Mouse (Mus musculus) CH12.LX (cell line): ENCODE measurements around the gene Dact3.

Experiments
- CTCF ChIP-seq, 2 experiments: IDR thresholded peaks in 1 of 2; conservative IDR thresholded peaks in 1 of 2; 2 replicates each; pipeline ENCODE4 v1.5.1; 2011 to 2012; ENCODE audit warnings: low read depth in 2 of 2, low read length in 2 of 2, improper control_type of control experiment in 1 of 2, inconsistent platforms in 1 of 2, mild to moderate bottlenecking in 1 of 2, moderate library complexity in 1 of 2
- EP300 ChIP-seq: IDR thresholded peaks from 2 replicates; pipeline ENCODE4 v1.6.1; 2011; ENCODE audit warnings: low read length, improper control_type of control experiment
- UBTF ChIP-seq: IDR thresholded peaks from 2 replicates; pipeline ENCODE4 v1.6.1; 2012; ENCODE audit warnings: low read depth, mild to moderate bottlenecking, inconsistent platforms, low read length, improper control_type of control experiment, moderate library complexity

GRCm38 (mm10) chr7:16845820-16846167 is 29.3 kb upstream of the Dact3 start:
- TF ChIP-seq CTCF (conservative IDR thresholded peaks at IDR 0.05 in 1 of 2, IDR thresholded peaks at IDR 0.05 in 1 of 2; ENCODE audit: low read depth in 2 of 2, low read length in 2 of 2) (no peak), UBTF (no peak), EP300 (no peak)
